Mouse (Mus musculus): ENCODE measurements around the gene Tpsg1. TPM values are rescaled to one million over a fixed set of nuclear protein-coding genes. Genes with fewer than 3 reads are reported as not detected.

Tpsg1 gene
- polyA plus RNA-seq, 1 experiment from 2014 or later: 6.3 TPM

GRCm38 (mm10) chr17:25401491-25401890 is 32.4 kb downstream of the Tpsg1 start:
- Histone ChIP-seq H3K9ac (ENCODE audit: low read length) (no peak overlapping the region), H3K27ac (ENCODE audit: low read depth) (no peak overlapping the region), H3K4me2 (ENCODE audit: low read length) (no peak overlapping the region), H3K27me3 (replicated peaks; ENCODE audit: control insufficient read depth, insufficient read depth, low read length) (no peaks in the 10 kb centered on the region), H3K36me3 (ENCODE audit: control insufficient read depth, insufficient read depth, low read length) (no peaks in the 10 kb centered on the region), H3K9me3 (ENCODE audit: control insufficient read depth, low read length) (no peaks in the 10 kb centered on the region), H3K4me3 (ENCODE audit: low read depth, low read length) (no peak overlapping the region), H3K4me1 (replicated peaks; ENCODE audit: control insufficient read depth, insufficient read depth, low read length) (peaks cover 24% of the 10 kb centered on the region)
- no peak for ATAC-seq (replicated peaks; ENCODE audit: low FRiP score, low TSS enrichment, low read depth)
- no peak for DNase-seq (ENCODE audit: low spot score)
- 49% methylated on average over 4 of the region's 4 CpGs for WGBS

- no peak for ATAC-seq (replicated peaks; ENCODE audit: low FRiP score, low TSS enrichment, low read depth)
- DNase-seq (ENCODE audit: low spot score): no peak
Measured at GRCm38 (mm10) chr17:25402224-25402623, 33.2 kb downstream of the Tpsg1 start.

GRCm38 (mm10) chr17:25404190-25404589 is 35.1 kb downstream of the Tpsg1 start:
- H3K36me3 ChIP-seq (ENCODE audit: control insufficient read depth, insufficient read depth, low read length): no peaks in the 10 kb centered on the region
- no peaks in the 10 kb centered on the region for H3K27me3 ChIP-seq (replicated peaks; ENCODE audit: control insufficient read depth, insufficient read depth, low read length)
- 57% methylated on average over 3 of the region's 3 CpGs for WGBS

More at GRCm38 (mm10) chr17:25402224-25402623, 33.2 kb downstream of the Tpsg1 start:
- Histone ChIP-seq H3K27ac (ENCODE audit: low read depth) (no peak overlapping the region), H3K27me3 (replicated peaks; ENCODE audit: control insufficient read depth, insufficient read depth, low read length) (no peaks in the 10 kb centered on the region), H3K4me2 (ENCODE audit: low read length) (no peak overlapping the region), H3K4me1 (replicated peaks; ENCODE audit: control insufficient read depth, insufficient read depth, low read length) (peaks cover 31% of the 10 kb centered on the region), H3K9ac (ENCODE audit: low read length) (no peak overlapping the region), H3K36me3 (ENCODE audit: control insufficient read depth, insufficient read depth, low read length) (no peaks in the 10 kb centered on the region), H3K4me3 (ENCODE audit: low read depth, low read length) (no peak overlapping the region), H3K9me3 (ENCODE audit: control insufficient read depth, low read length) (no peaks in the 10 kb centered on the region)
- 87% methylated on average over 13 of the region's 13 CpGs for WGBS

GRCm38 (mm10) chr17:25405224-25405895 is 36.3 kb downstream of the Tpsg1 start:
- Histone ChIP-seq H3K27me3 (replicated peaks; ENCODE audit: control insufficient read depth, insufficient read depth, low read length) (no peaks in the 10 kb centered on the region), H3K27ac (ENCODE audit: low read depth) (peak overlapping the region; percentile 51), H3K36me3 (ENCODE audit: control insufficient read depth, insufficient read depth, low read length) (no peaks in the 10 kb centered on the region), H3K4me1 (replicated peaks; ENCODE audit: control insufficient read depth, insufficient read depth, low read length) (peaks cover 38% of the 10 kb centered on the region), H3K4me3 (ENCODE audit: low read depth, low read length) (no peak overlapping the region), H3K9me3 (ENCODE audit: control insufficient read depth, low read length) (no peaks in the 10 kb centered on the region), H3K9ac (ENCODE audit: low read length) (no peak overlapping the region), H3K4me2 (ENCODE audit: low read length) (no peak overlapping the region; the same call in 1 of the 2 replicates)
- 4% methylated on average over 9 of the region's 10 CpGs for WGBS
- peak; percentile 65 for ATAC-seq (replicated peaks; ENCODE audit: low FRiP score, low TSS enrichment, low read depth)
- peak; percentile 63 for DNase-seq (ENCODE audit: low spot score)

More at GRCm38 (mm10) chr17:25404190-25404589, 35.1 kb downstream of the Tpsg1 start:
- Histone ChIP-seq H3K4me1 (replicated peaks; ENCODE audit: control insufficient read depth, insufficient read depth, low read length) (peaks cover 38% of the 10 kb centered on the region), H3K9ac (ENCODE audit: low read length) (no peak overlapping the region), H3K27ac (ENCODE audit: low read depth) (no peak overlapping the region), H3K4me2 (ENCODE audit: low read length) (no peak overlapping the region), H3K4me3 (ENCODE audit: low read depth, low read length) (no peak overlapping the region), H3K9me3 (ENCODE audit: control insufficient read depth, low read length) (no peaks in the 10 kb centered on the region)
- ATAC-seq (replicated peaks; ENCODE audit: low FRiP score, low TSS enrichment, low read depth) (no peak), DNase-seq (ENCODE audit: low spot score) (no peak)

GRCm38 (mm10) chr17:25406011-25406441 is 37.0 kb downstream of the Tpsg1 start:
- Histone ChIP-seq H3K4me3 (ENCODE audit: low read depth, low read length) (no peak overlapping the region), H3K36me3 (ENCODE audit: control insufficient read depth, insufficient read depth, low read length) (no peaks in the 10 kb centered on the region), H3K27me3 (replicated peaks; ENCODE audit: control insufficient read depth, insufficient read depth, low read length) (no peaks in the 10 kb centered on the region), H3K9me3 (ENCODE audit: control insufficient read depth, low read length) (no peaks in the 10 kb centered on the region), H3K27ac (ENCODE audit: low read depth) (peak overlapping the region; percentile 51; the same call in 1 of the 2 replicates), H3K4me1 (replicated peaks; ENCODE audit: control insufficient read depth, insufficient read depth, low read length) (peaks cover 38% of the 10 kb centered on the region), H3K9ac (ENCODE audit: low read length) (no peak overlapping the region), H3K4me2 (ENCODE audit: low read length) (no peak overlapping the region)
- DNase-seq (ENCODE audit: low spot score) (peak; percentile 55), ATAC-seq (replicated peaks; ENCODE audit: low FRiP score, low TSS enrichment, low read depth) (no peak)
- WGBS: 31% methylated on average over 6 of the region's 6 CpGs

- DNase-seq (ENCODE audit: low spot score): no peak
- Histone ChIP-seq H3K27me3 (replicated peaks; ENCODE audit: control insufficient read depth, insufficient read depth, low read length) (no peaks in the 10 kb centered on the region), H3K4me3 (ENCODE audit: low read depth, low read length) (no peak overlapping the region), H3K9ac (ENCODE audit: low read length) (no peak overlapping the region), H3K9me3 (ENCODE audit: control insufficient read depth, low read length) (no peaks in the 10 kb centered on the region), H3K27ac (ENCODE audit: low read depth) (no peak overlapping the region), H3K36me3 (ENCODE audit: control insufficient read depth, insufficient read depth, low read length) (no peaks in the 10 kb centered on the region), H3K4me1 (replicated peaks; ENCODE audit: control insufficient read depth, insufficient read depth, low read length) (peaks cover 38% of the 10 kb centered on the region), H3K4me2 (ENCODE audit: low read length) (no peak overlapping the region)
- WGBS: 59% methylated on average over 4 of the region's 4 CpGs
- ATAC-seq (replicated peaks; ENCODE audit: low FRiP score, low TSS enrichment, low read depth): no peak
Measured at GRCm38 (mm10) chr17:25407352-25407751, 38.3 kb downstream of the Tpsg1 start.

GRCm38 (mm10) chr17:25408302-25408999 is 39.4 kb downstream of the Tpsg1 start:
- Histone ChIP-seq H3K27me3 (replicated peaks; ENCODE audit: control insufficient read depth, insufficient read depth, low read length) (no peaks in the 10 kb centered on the region), H3K4me3 (ENCODE audit: low read depth, low read length) (no peak overlapping the region), H3K4me1 (replicated peaks; ENCODE audit: control insufficient read depth, insufficient read depth, low read length) (peaks cover 38% of the 10 kb centered on the region), H3K27ac (ENCODE audit: low read depth) (no peak overlapping the region), H3K9me3 (ENCODE audit: control insufficient read depth, low read length) (no peaks in the 10 kb centered on the region), H3K4me2 (ENCODE audit: low read length) (no peak overlapping the region), H3K36me3 (ENCODE audit: control insufficient read depth, insufficient read depth, low read length) (no peaks in the 10 kb centered on the region), H3K9ac (ENCODE audit: low read length) (no peak overlapping the region)
- WGBS: 84% methylated on average over 7 of the region's 7 CpGs
- ATAC-seq (replicated peaks; ENCODE audit: low FRiP score, low TSS enrichment, low read depth) (no peak), DNase-seq (ENCODE audit: low spot score) (no peak)

GRCm38 (mm10) chr17:25409621-25410020 is 40.5 kb downstream of the Tpsg1 start:
- DNase-seq (ENCODE audit: low spot score) (no peak), ATAC-seq (replicated peaks; ENCODE audit: low FRiP score, low TSS enrichment, low read depth) (no peak)
- Histone ChIP-seq H3K36me3 (ENCODE audit: control insufficient read depth, insufficient read depth, low read length) (no peaks in the 10 kb centered on the region), H3K27ac (ENCODE audit: low read depth) (no peak overlapping the region), H3K9me3 (ENCODE audit: control insufficient read depth, low read length) (no peaks in the 10 kb centered on the region), H3K27me3 (replicated peaks; ENCODE audit: control insufficient read depth, insufficient read depth, low read length) (no peaks in the 10 kb centered on the region), H3K4me2 (ENCODE audit: low read length) (no peak overlapping the region), H3K9ac (ENCODE audit: low read length) (no peak overlapping the region), H3K4me1 (replicated peaks; ENCODE audit: control insufficient read depth, insufficient read depth, low read length) (peaks cover 40% of the 10 kb centered on the region), H3K4me3 (ENCODE audit: low read depth, low read length) (no peak overlapping the region)
- WGBS: 64% methylated on average over 7 of the region's 7 CpGs
